Mouse (Mus musculus) macrophage (primary cell): Measurements from ENCODE around the gene Hspd1. TPM values are rescaled to one million over a fixed set of nuclear protein-coding genes. Genes with fewer than 3 reads are reported as not detected.
A peak's percentile ranks its signal among the peaks of the same experiment; 100 is the strongest.
"Not testable (repeated sequence)": the region's sequence is repeated elsewhere in the genome, so short reads cannot be mapped to it uniquely, and the experiment has no call there.

Experiments
- H3K27ac ChIP-seq: fragments of 350-480 bp; formaldehyde crosslinking; 2 replicates; pipeline ENCODE4 v1.9.0; 2021
- H3K36me3 ChIP-seq: fragments of 350-480 bp; formaldehyde crosslinking; 2 replicates; pipeline ENCODE4 v1.9.0; 2021; ENCODE audit errors: inconsistent target
- H3K4me3 ChIP-seq: fragments of 350-480 bp; formaldehyde crosslinking; 2 replicates; pipeline ENCODE4 v1.9.0; 2021; ENCODE audit errors: inconsistent target
- H3K79me2 ChIP-seq: fragments of 350-480 bp; formaldehyde crosslinking; 2 replicates; pipeline ENCODE4 v1.9.0; 2021; ENCODE audit errors: inconsistent target
- WGBS: methylation state at CpG from one replicate; pipeline ENCODE4 v1.1.7; 2026; ENCODE audit warnings: inconsistent platforms; ENCODE audit not compliant: missing documents; 5-methylcytosine and 5-hydroxymethylcytosine counted together
- polyA plus RNA-seq: library from polyadenylated mRNA; stranded (reverse); fragments of 250-400 nt; gene quantifications from 3 replicates; pipeline ENCODE4 v1.2.4, GENCODE M21; 2018; ENCODE audit warnings: inconsistent platforms
- total RNA-seq, 78 experiments: library from RNA; depleted of rRNA; stranded (reverse); fragments of 250-400 nt; gene quantifications; 1 replicate in 9 of 78; 2 replicates in 24 of 78; 3 replicates in 43 of 78; 4 replicates in 2 of 78; pipeline ENCODE4 v1.2.4; 2018; ENCODE audit warnings: inconsistent platforms in 56 of 78

Hspd1 gene
- 10 to 100 TPM; 15.7 to 58.9 (median 30.4) TPM for total RNA-seq (2018; cell fraction: chromatin; rRNA removed)
- total RNA-seq (2018; cell fraction: cytosol; rRNA removed): 100 to 1,000 TPM; 110 to 167 (median 137) TPM
- total RNA-seq (2018; cell fraction: nucleus; rRNA removed): 100 to 1,000 TPM in 3 of 26 experiments, 10 to 100 TPM in 23; 27.5 to 129 (median 71.0) TPM
- 107 to 280 TPM (median 197 TPM) in 3 replicates for polyA plus RNA-seq

DNA sequence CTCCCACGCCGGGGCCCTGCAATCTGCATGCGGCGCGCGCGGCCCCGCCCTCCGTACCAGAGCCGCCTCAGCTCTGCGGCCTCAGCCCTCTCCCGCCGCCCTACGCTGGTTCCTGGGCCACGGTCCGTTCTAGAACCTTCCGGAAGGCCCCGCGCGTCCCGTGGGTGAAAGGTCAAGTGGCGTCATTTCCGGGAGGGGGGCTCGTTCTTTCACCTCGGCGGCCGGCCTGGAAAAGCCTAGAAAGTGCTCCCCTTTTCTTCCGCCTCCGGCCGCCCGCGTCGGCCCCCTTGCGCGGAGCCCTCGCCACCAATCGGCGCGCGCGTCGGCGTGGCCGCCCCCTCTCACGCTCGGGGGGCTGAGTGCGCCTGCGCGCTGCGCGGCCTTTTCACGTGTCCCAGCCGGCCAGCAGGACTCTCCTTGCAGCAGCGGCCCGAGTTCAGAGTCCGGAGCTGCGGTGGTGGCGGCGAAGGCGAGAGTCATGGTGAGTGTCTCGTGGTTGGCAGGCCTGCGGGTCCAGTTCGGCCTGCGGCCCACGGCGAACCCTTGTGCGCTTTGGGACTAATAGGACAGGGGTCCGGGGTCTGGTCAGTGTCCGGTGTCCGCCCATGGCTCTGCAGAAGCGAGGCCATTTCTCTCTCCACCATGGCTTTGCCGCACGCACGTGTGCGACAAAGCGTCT is at the start of gene Hspd1, which contains the start of gene Hspe1:
Hspd1 (minus strand) TSS at position 312 of the 679 bp plus-strand sequence.
Hspe1 (plus strand) TSS at position 201 of the 679 bp plus-strand sequence.
- Histone ChIP-seq H3K4me3 (peak within 1 kb of the TSS; percentile 87), H3K27ac (peak within 1 kb of the TSS; percentile 69), H3K79me2 (peaks cover 64% of the 10 kb centered on the region), H3K36me3 (peaks cover 37% of the 10 kb centered on the region; the same call in 1 of the 2 replicates)
- WGBS: 0% methylated on average over 76 of the region's 76 CpGs

DNA sequence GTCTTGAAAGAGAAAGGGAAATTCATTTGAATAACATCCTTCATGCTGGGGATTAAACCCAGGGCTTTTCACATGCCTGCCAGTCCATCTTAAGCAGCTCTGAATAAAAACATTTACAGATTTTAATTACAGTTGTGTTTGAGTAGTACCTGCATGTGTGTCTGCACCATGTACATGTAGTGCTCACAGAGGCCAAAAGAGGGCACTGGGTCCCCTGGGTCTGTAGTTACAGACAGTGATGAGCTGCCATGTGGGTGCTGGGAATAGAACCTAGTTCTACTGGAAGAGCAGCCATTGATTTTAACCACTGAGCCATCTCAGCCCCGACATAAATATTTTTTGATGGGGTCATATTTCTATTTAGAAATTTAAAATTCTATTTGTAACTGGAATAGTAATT is 47.8 kb upstream of the Hspd1 start:
- peaks cover 92% of the 10 kb centered on the region for H3K79me2 ChIP-seq
- H3K27ac ChIP-seq: no peak overlapping the region
- WGBS: 90% methylated on average over 1 of the region's 1 CpGs
- peaks cover 15% of the 10 kb centered on the region; the same call in 1 of the 2 replicates for H3K36me3 ChIP-seq
- no peak overlapping the region for H3K4me3 ChIP-seq

DNA sequence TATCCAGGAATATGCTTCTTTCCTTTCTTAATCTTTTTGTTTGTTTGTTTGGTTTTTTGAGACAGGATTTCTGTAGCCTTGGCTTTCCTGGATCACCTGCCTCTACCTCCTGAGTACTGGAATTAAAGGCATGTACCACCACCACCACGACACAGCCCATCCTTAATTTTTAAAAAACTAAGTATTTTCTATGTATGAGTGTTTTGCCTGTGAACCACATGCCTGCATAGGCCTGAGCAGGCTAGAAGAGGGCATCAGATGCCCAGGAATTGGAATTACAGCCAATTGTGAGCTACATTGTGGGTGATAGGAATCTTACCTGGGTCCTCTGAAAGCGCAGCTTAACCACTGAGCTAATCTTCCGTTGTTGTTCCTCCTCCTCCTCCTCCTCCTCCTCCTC is 46.3 kb upstream of the Hspd1 start:
- peaks cover 15% of the 10 kb centered on the region; the same call in 1 of the 2 replicates for H3K36me3 ChIP-seq
- 74% methylated on average over 2 of the region's 3 CpGs for WGBS
- H3K4me3 ChIP-seq: no peak overlapping the region
- peaks cover 77% of the 10 kb centered on the region for H3K79me2 ChIP-seq
- H3K27ac ChIP-seq: no peak overlapping the region

DNA sequence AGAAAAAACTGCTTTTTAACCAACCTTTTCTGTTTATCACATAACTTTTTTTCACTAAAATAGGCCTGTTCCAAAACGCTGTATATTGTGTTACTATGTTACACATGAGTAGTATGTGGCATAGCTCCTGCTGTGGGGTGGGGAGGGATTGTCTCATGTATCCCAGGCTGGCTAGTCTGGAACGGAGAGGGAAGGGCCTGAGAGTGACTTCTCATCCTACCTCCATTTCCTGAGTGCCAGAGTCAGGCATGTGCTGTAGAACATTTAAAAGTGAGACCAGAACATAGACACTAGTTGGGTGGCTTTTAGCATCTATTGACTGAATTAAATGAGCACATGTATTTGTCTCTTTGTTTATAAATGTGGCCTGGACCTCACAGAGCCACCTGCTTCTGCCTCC is 45.1 kb upstream of the Hspd1 start:
- Histone ChIP-seq H3K27ac (no peak overlapping the region), H3K79me2 (peaks cover 66% of the 10 kb centered on the region), H3K36me3 (peaks cover 14% of the 10 kb centered on the region; the same call in 1 of the 2 replicates), H3K4me3 (no peak overlapping the region)
- WGBS: 85% methylated on average over 2 of the region's 2 CpGs

DNA sequence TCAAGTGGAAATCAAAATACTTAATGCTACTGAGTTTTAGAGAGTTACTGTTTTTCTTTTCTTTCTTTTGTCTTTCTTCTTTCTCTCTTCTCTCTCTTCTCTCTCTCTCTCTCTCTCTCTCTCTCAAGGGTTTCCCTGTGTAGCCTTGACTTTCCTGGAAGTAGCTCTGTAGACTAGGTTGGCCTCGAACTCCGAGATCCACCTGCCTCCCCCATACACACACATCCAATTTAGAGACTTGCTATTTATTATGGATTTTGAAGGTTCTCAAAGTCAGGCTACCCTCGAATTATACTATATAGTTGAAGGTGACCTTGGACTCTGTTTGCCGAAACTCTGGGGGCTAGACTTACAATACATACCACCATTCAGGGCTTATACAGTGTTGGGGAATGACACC is 44.3 kb upstream of the Hspd1 start:
- H3K79me2 ChIP-seq: peaks cover 57% of the 10 kb centered on the region
- no peak overlapping the region for H3K27ac ChIP-seq
- peak overlapping the region; percentile 73 for H3K4me3 ChIP-seq
- H3K36me3 ChIP-seq: peaks cover 6% of the 10 kb centered on the region; the same call in 1 of the 2 replicates
- WGBS: 61% methylated on average over 4 of the region's 4 CpGs

DNA sequence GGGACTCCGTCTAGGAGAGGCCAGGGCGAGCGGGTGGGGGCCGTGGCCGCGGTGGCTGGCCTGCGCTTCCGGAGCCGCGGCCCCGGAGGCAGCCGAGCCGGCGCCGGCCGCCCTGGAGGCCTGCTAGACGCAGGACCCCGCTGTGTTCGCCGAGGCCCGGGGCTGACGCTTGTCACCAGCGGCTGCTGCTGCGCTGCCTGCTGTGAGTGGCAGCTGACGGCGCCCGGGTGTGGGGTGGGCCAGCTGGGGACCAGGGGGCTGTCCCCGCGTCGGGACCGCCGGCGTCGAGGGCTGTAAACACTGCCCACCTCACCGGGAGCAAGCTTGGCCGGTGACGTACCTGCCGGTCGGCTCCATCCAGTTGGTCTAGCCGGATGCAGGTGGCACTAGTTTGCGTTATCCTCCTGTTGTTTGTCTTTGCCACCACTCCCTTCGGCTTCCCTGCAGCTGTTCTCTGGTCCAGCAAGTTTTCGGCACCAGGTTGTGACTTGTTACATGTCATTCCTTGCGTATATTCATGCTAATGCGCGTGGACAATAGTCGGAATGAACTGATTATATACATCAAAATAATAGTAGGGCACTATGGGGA is 43.5 kb upstream of the Hspd1 start:
- H3K36me3 ChIP-seq: 0 out of 2 replicates have a peak, but pooled peaks cover 1% of the 10 kb centered on the region
- peaks cover 49% of the 10 kb centered on the region for H3K79me2 ChIP-seq
- under 1% methylated on average over 43 of the region's 47 CpGs for WGBS
- no peak overlapping the region for H3K27ac ChIP-seq
- peak overlapping the region; percentile 73 for H3K4me3 ChIP-seq

DNA sequence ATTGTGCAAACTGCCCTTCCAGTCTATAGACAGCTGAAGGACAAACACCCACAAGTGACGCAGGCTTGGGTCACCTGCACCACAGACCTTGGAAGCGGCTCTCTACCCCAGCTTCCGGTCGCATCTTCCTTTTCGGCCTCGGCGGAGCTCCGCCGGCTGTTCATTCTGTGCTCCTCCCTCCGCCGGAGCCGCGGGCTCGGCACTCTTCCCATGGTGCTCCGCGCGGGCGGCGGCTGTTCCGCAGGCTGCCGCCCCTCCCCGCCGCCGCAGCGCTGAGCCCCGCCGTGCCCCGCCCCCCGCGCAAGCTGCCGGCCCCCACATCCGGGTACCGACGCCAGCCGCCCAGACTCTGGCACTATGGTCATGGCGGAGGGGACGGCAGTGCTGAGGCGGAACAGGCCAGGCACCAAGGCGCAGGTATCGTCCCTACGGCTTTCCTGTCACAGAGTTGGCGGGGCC is 42.9 kb upstream of the Hspd1 start, which contains the start of gene Mob4:
Mob4 (plus strand) TSS at position 289 of the 459 bp plus-strand sequence.
- Histone ChIP-seq H3K79me2 (peaks cover 44% of the 10 kb centered on the region), H3K27ac (peak within 1 kb of the TSS; percentile 50), H3K4me3 (peak within 1 kb of the TSS; percentile 73), H3K36me3 (no peaks in the 10 kb centered on the region)
- WGBS: under 1% methylated on average over 41 of the region's 42 CpGs

DNA sequence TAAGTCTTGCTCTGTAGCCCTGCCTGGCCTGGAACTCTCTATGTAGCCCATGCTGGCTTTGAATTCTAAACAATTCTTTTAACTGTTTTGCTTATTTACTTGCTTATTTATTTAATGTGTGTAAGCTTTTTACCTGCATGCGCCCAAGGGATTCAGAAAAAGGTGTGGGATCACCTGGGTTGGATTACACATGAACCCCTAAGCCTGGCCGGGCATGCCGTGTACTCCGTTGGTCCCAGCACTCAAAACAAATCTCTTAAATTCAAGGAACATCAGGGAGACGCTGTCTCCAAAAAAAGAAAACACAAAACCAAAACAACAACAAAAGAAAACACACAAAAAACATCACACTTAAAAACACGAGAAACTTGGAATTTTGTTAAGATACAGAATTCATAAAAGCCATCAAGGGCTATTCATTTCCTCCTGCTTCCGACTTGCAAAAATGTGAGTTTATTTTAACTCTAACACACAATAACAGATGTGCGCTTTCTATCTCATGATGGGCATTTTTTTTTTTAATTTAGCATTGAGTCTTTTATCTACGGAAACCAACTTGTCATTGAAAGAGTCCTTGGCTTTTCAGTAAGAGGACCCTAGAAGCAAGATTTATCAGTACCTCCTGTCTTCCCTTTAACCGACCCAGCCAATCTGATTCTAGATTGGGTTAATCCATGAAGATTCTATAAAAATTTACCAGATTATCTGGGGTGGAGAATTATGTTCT is 42.3 kb upstream of the Hspd1 start:
- Histone ChIP-seq H3K27ac (peak overlapping the region; percentile 50), H3K36me3 (no peaks in the 10 kb centered on the region), H3K79me2 (peaks cover 37% of the 10 kb centered on the region), H3K4me3 (peak overlapping the region; percentile 73)
- 68% methylated on average over 9 of the region's 10 CpGs for WGBS

DNA sequence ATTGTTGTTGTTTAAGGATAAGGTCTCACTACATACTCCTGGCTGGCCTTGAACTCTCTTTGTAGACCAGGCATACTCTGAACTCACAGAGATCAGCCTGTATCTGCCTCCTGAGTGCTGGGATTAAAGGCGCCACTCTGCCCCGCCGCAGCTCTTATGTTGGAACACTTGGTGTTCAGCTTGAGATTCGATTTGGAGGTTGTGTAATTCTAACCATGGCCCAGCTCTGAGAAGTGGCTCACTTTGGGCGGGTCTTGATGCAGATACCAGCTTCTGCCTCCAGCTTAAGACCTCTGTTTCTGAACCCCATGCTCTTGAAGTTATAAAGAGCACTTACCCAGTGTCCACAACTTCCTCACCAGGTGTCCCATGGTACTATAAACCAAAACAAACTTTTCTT is 41.7 kb upstream of the Hspd1 start:
- no peaks in the 10 kb centered on the region for H3K36me3 ChIP-seq
- 76% methylated on average over 5 of the region's 5 CpGs for WGBS
- H3K79me2 ChIP-seq: peaks cover 32% of the 10 kb centered on the region
- H3K27ac ChIP-seq: no peak overlapping the region
- H3K4me3 ChIP-seq: no peak overlapping the region

DNA sequence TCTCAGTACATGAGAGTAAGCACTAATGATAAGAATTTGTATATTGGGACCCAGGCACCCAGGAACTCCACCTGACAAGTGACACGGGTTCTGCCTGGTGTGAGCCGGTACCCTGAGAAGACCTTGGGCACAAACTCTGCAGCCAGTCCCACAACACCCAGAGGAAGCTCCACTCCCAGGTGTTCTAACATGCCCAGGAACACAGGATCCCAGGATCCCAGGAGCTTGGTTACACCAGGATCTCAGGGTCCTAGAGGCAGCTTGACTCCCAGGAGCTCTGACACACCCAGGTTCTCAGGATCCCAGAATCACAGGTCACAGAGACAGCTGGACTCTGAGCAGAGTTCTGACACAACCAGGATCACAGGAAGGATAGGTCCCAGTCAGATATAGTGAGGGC is 36.1 kb upstream of the Hspd1 start:
- not testable (repeated sequence) for H3K27ac ChIP-seq, H3K36me3 ChIP-seq, H3K4me3 ChIP-seq, H3K79me2 ChIP-seq
- WGBS: 86% methylated on average over 2 of the region's 2 CpGs

DNA sequence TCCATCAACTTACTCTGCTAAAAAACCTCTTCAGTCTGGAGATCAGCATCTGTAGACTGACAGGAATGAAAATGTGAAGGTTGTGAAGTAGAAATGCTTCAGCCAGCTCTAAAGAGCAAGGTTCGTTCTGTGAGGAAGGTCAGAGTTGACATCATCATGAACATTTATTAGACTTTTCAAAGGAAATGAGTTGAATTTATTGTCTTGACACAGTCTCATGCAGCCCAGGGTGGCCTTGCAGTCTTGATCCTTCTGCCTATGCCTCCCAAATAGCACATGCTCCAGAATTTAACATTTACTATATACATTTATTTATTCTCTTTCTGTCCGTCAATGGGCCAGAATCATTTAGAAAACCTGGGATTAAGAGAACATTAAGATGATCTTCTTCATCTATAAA is 35.5 kb upstream of the Hspd1 start:
- H3K27ac ChIP-seq: no peak overlapping the region
- H3K4me3 ChIP-seq: no peak overlapping the region
- H3K79me2 ChIP-seq: no peaks in the 10 kb centered on the region
- 91% methylated on average over 2 of the region's 2 CpGs for WGBS
- no peaks in the 10 kb centered on the region for H3K36me3 ChIP-seq

DNA sequence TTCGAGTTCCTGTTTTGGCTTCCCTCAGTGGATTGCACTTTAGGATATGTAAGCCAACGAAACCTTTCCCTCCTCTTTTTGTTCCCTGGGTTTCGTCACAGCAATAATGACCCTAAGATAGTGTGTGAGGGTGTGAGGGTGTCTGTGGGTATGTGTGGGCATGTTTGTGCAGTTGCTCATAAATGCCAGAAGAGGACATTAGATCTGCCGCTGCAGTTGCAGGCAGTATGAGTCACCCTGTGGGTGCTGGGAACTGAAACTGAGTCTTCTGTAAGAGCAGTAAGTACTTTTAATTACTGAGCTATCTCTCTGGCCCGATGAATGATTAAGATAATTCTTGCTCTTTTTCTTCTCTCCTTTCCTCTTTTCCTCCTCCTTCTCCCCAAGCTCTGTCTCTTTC is 35.0 kb upstream of the Hspd1 start:
- no peaks in the 10 kb centered on the region for H3K79me2 ChIP-seq
- 82% methylated on average over 5 of the region's 5 CpGs for WGBS
- H3K4me3 ChIP-seq: no peak overlapping the region
- H3K27ac ChIP-seq: no peak overlapping the region
- H3K36me3 ChIP-seq: no peaks in the 10 kb centered on the region

DNA sequence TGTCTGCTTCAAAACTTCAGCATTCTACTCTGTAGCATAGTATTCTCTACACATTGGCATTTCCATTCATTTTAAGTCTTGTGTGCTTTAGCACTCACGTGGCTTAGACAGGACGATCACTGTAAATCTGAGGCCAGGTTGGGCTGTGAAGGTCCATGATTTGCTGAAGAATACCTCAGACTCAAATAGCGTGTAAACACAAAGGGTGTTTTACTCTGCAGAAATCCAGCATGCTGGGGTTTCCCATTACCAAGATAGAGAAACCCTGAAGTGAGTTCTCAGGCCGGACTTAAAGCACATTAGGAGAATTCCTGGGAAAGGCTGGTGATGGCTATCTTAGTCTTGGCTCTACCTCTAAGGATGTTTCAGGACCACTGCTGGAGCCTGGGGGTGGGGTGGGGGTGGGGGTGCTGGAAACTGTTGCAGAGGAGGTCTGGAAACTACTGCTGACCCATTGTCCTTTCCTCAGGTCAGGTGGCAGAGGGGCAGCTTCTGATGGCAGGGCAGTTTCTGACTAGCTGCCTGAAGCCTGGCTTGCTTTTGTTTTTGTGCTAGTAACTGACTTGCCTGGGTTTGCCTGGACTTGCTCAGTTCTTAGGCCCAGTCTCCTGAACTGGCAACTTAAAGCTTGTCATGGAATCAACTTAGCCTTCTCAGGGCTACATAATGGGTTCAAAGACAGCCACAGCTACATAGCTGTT is 21.2 kb upstream of the Hspd1 start:
- 100% methylated on average over 4 of the region's 4 CpGs for WGBS
- Histone ChIP-seq H3K79me2 (no peaks in the 10 kb centered on the region), H3K36me3 (no peaks in the 10 kb centered on the region), H3K4me3 (no peak overlapping the region), H3K27ac (no peak overlapping the region)

DNA sequence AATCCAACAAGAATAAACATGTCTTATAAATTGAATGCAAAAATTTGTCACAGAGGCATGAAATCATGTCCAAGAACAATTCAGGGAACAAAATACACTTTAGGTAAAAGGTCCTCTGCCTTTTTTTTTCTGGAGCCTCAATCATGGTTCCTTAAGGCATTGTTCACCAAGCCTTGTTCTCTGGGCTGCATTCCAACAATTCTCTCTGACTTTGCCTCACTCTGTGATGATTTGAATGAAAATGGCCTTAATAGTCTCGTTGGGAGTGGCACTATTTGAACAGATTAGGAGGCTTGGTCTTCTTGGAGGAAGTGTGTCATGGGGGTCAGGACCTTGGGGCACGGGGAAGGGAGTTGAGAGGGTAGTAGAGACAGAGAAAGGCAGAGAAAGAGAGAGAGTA is 20.4 kb upstream of the Hspd1 start:
- Histone ChIP-seq H3K4me3 (no peak overlapping the region), H3K27ac (no peak overlapping the region), H3K79me2 (no peaks in the 10 kb centered on the region), H3K36me3 (no peaks in the 10 kb centered on the region)
- 57% methylated on average over 2 of the region's 2 CpGs for WGBS
